Mouse (Mus musculus): ENCODE data around the gene Sigirr.

DNA sequence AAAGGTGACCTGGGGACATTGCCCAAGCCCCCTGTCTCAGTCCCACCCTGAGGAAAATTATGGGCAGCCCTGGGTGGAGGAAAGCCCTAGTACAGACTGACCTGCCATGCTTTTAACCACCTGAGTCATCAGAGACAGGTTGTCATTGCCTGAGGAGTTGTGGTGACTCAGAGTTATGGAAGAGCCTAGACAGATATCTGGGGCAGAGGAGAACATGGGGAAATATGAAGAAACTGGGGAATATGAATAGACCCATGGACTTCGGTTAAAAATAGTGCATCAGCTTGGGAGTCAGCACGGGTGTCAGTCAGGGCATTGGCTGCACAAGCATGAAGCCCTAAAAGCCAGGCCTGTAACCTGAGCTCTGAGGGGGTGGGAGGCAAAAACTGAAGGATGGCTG lies 51.0 kb downstream of the Sigirr start:
- TF ChIP-seq CTCF (IDR thresholded peaks at IDR 0.05; ENCODE audit: low read depth) (no peak), EP300 (IDR thresholded peaks at IDR 0.05; ENCODE audit: low read depth) (no peak)
